Mouse (Mus musculus) embryonic facial prominence, embryonic 15.5 days (tissue): ENCODE measurements around the gene Ucp2. TPM values are rescaled to one million over a fixed set of nuclear protein-coding genes. Genes with fewer than 3 reads are reported as not detected.
A peak's percentile ranks its signal among the peaks of the same experiment; 100 is the strongest.

Source experiments
- ATAC-seq: fragments of 200-750 bp; cut with Nextera tagmentation; 2 replicates; pipeline ENCODE4 v1.8.0; 2017; ENCODE audit warnings: low read depth, moderate TSS enrichment; ENCODE audit not compliant: insufficient number of reproducible peaks, low FRiP score, low TSS enrichment
- H3K27ac ChIP-seq: fragments of 300-500 bp; sonication (generic); replicated peaks from 2 replicates; pipeline ENCODE4 v1.5.1; 2015; ENCODE audit warnings: mild to moderate bottlenecking, inconsistent platforms
- H3K27me3 ChIP-seq: fragments of 300-500 bp; sonication (generic); 2 replicates; pipeline ENCODE4 v1.6.1; 2015; ENCODE audit warnings: inconsistent platforms
- H3K36me3 ChIP-seq: fragments of 300-500 bp; sonication (generic); 2 replicates; pipeline ENCODE4 v1.6.1; 2015; ENCODE audit warnings: mild to moderate bottlenecking, inconsistent platforms
- H3K4me1 ChIP-seq: fragments of 300-500 bp; sonication (generic); 2 replicates; pipeline ENCODE4 v1.6.1; 2015; ENCODE audit warnings: inconsistent platforms
- H3K4me2 ChIP-seq: fragments of 300-500 bp; sonication (generic); replicated peaks from 2 replicates; pipeline ENCODE4 v1.6.1; 2015; ENCODE audit warnings: mild to moderate bottlenecking, inconsistent platforms
- H3K4me3 ChIP-seq: fragments of 300-500 bp; sonication (generic); replicated peaks from 2 replicates; pipeline ENCODE4 v1.5.1; 2015; ENCODE audit warnings: mild to moderate bottlenecking, inconsistent platforms
- H3K9ac ChIP-seq: fragments of 300-500 bp; sonication (generic); 2 replicates; pipeline ENCODE4 v1.6.1; 2015; ENCODE audit warnings: inconsistent platforms
- H3K9me3 ChIP-seq: fragments of 300-500 bp; sonication (generic); replicated peaks from 2 replicates; pipeline ENCODE4 v1.6.1; 2016; ENCODE audit warnings: inconsistent platforms
- WGBS: fragments of 180-500 bp; shearing (Covaris S2); methylation state at CpG from one replicate; pipeline ENCODE4 v1.1.7; 2015; 5-methylcytosine and 5-hydroxymethylcytosine counted together
- polyA plus RNA-seq: library from polyadenylated mRNA; unstranded; fragments of >200 nt; fragmentation: Nextera tagmentation; extraction: Ambion mirVana; gene quantifications from 2 replicates; pipeline ENCODE4 v1.2.1, GENCODE M21; 2015

The Ucp2 gene
- polyA plus RNA-seq, 1 experiment from 2014 or later: 228 TPM

DNA sequence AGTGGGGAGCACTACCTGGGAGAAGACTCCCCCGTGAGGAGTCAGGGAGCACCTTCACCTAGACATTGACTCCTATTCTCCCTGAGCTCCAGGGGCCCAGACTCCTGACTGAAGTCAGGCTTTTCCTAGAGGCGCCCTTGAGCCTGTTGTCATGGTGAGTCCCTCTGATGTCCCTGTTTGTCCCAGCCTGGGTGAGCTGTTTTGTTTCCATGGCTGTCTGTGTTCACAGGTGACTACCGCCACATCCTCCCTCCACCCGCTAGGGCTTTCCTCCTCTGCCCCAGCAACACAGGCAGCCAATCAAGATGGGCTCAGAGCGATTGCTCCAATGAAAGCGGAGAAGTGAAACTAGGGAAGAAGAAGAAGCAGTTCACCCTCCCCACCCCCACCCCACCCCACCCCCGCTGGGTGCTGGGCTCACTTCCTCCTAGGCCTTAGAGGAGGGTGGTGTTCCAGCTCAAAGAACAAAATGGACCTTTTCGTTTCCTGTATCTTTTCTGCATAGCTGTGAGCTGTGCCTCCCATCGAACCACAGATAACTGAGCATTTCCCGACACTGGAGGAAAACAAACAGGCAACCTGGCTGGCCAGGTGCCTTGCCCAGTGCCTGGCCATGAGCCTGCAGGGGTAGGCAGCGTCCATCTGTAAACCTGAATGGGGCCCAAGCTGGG, 2.6 kb downstream of the Ucp2 start:
- 0 out of 2 replicates have a peak, but pooled peaks cover 2% of the 10 kb centered on the region for H3K27me3 ChIP-seq
- WGBS: 29% methylated on average over 11 of the region's 11 CpGs
- H3K9me3 ChIP-seq: no peaks in the 10 kb centered on the region
- peaks cover 28% of the 10 kb centered on the region; the same call in 1 of the 2 replicates for H3K36me3 ChIP-seq
- peak overlapping the region; percentile 52 for H3K4me3 ChIP-seq
- H3K4me1 ChIP-seq: peaks cover 46% of the 10 kb centered on the region
- peak overlapping the region; percentile 56 for H3K27ac ChIP-seq
- peak overlapping the region; percentile 93 for H3K4me2 ChIP-seq
- peak overlapping the region; percentile 10; the same call in 1 of the 2 replicates for H3K9ac ChIP-seq
- ATAC-seq: no peak; the same call in 1 of the 2 replicates

- Histone ChIP-seq H3K9me3 (no peaks in the 10 kb centered on the region), H3K4me3 (peak overlapping the region; percentile 52; the same call in 1 of the 2 replicates), H3K36me3 (peaks cover 28% of the 10 kb centered on the region; the same call in 1 of the 2 replicates), H3K4me1 (peaks cover 46% of the 10 kb centered on the region), H3K27me3 (0 out of 2 replicates have a peak, but pooled peaks cover 2% of the 10 kb centered on the region), H3K27ac (peak overlapping the region; percentile 22; the same call in 1 of the 2 replicates), H3K4me2 (peak overlapping the region; percentile 93), H3K9ac (no peak overlapping the region)
- 62% methylated on average over 6 of the region's 6 CpGs for WGBS
- no peak for ATAC-seq
Measured at GRCm38 (mm10) chr7:100496371-100496770, 3.2 kb downstream of the Ucp2 start.

- no peak for ATAC-seq
- peak overlapping the region; percentile 93; the same call in 1 of the 2 replicates for H3K4me2 ChIP-seq
- no peak overlapping the region for H3K9ac ChIP-seq
- peaks cover 28% of the 10 kb centered on the region; the same call in 1 of the 2 replicates for H3K36me3 ChIP-seq
- peaks cover 46% of the 10 kb centered on the region for H3K4me1 ChIP-seq
- H3K27me3 ChIP-seq: 0 out of 2 replicates have a peak, but pooled peaks cover 2% of the 10 kb centered on the region
- no peaks in the 10 kb centered on the region for H3K9me3 ChIP-seq
- 95% methylated on average over 9 of the region's 9 CpGs for WGBS
- no peak overlapping the region for H3K4me3 ChIP-seq
- no peak overlapping the region for H3K27ac ChIP-seq
Measured at GRCm38 (mm10) chr7:100496791-100497190, 3.7 kb downstream of the Ucp2 start.

GRCm38 (mm10) chr7:100497402-100497801, 4.3 kb downstream of the Ucp2 start:
- Histone ChIP-seq H3K4me1 (peaks cover 45% of the 10 kb centered on the region), H3K27ac (no peak overlapping the region), H3K9ac (no peak overlapping the region), H3K9me3 (no peaks in the 10 kb centered on the region), H3K4me3 (no peak overlapping the region), H3K27me3 (0 out of 2 replicates have a peak, but pooled peaks cover 2% of the 10 kb centered on the region), H3K4me2 (no peak overlapping the region), H3K36me3 (peaks cover 28% of the 10 kb centered on the region; the same call in 1 of the 2 replicates)
- 68% methylated on average over 4 of the region's 4 CpGs for WGBS
- ATAC-seq: no peak

DNA sequence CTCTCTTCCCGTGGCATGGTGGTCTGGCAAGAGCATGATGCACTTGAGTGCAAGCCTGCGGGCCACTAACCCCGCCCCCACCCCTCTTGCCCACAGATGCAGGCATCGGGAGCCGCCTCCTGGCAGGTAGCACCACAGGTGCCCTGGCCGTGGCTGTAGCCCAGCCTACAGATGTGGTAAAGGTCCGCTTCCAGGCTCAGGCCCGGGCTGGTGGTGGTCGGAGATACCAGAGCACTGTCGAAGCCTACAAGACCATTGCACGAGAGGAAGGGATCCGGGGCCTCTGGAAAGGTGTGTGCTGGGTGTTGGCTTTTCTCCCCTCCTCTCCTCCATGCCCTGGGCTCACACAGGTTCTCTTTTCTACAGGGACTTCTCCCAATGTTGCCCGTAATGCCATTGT, 4.8 kb downstream of the Ucp2 start:
- H3K4me1 ChIP-seq: peaks cover 39% of the 10 kb centered on the region
- no peaks in the 10 kb centered on the region for H3K9me3 ChIP-seq
- H3K27me3 ChIP-seq: no peaks in the 10 kb centered on the region
- WGBS: 91% methylated on average over 13 of the region's 13 CpGs
- H3K4me3 ChIP-seq: no peak overlapping the region
- no peak overlapping the region for H3K9ac ChIP-seq
- ATAC-seq: no peak
- H3K4me2 ChIP-seq: no peak overlapping the region
- no peak overlapping the region for H3K27ac ChIP-seq
- peaks cover 28% of the 10 kb centered on the region; the same call in 1 of the 2 replicates for H3K36me3 ChIP-seq

DNA sequence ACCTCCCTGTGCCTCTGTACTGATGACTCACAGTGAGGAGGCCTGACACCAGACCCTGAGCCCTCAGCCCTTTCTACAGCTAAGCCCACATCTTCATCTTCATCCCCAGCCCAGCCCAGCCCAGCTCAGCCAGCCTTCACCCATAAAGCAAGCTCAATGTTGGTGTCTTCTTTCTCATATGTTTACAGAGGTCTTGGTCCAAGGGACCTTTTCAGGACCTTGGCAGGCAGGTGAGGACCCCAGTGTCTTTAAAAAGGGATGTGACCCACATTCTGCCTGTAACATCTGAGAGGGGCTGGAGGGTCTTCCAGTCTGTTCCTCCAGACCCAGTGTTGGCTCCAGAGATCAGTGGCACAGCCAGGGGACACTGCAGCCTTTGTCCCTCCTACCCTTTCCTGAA, 6.3 kb downstream of the Ucp2 start:
- no peak overlapping the region for H3K9ac ChIP-seq
- no peaks in the 10 kb centered on the region for H3K9me3 ChIP-seq
- H3K27ac ChIP-seq: no peak overlapping the region
- H3K27me3 ChIP-seq: no peaks in the 10 kb centered on the region
- H3K36me3 ChIP-seq: peaks cover 28% of the 10 kb centered on the region; the same call in 1 of the 2 replicates
- no peak for ATAC-seq
- peaks cover 24% of the 10 kb centered on the region for H3K4me1 ChIP-seq
- H3K4me2 ChIP-seq: no peak overlapping the region
- no peak overlapping the region for H3K4me3 ChIP-seq

- no peak for ATAC-seq
- Histone ChIP-seq H3K27ac (no peak overlapping the region), H3K4me1 (peaks cover 16% of the 10 kb centered on the region), H3K36me3 (peaks cover 28% of the 10 kb centered on the region; the same call in 1 of the 2 replicates), H3K27me3 (no peaks in the 10 kb centered on the region), H3K9ac (no peak overlapping the region), H3K4me2 (no peak overlapping the region), H3K9me3 (no peaks in the 10 kb centered on the region), H3K4me3 (no peak overlapping the region)
- WGBS: 71% methylated on average over 16 of the region's 16 CpGs
Measured at GRCm38 (mm10) chr7:100500276-100500977, 7.3 kb downstream of the Ucp2 start.

DNA sequence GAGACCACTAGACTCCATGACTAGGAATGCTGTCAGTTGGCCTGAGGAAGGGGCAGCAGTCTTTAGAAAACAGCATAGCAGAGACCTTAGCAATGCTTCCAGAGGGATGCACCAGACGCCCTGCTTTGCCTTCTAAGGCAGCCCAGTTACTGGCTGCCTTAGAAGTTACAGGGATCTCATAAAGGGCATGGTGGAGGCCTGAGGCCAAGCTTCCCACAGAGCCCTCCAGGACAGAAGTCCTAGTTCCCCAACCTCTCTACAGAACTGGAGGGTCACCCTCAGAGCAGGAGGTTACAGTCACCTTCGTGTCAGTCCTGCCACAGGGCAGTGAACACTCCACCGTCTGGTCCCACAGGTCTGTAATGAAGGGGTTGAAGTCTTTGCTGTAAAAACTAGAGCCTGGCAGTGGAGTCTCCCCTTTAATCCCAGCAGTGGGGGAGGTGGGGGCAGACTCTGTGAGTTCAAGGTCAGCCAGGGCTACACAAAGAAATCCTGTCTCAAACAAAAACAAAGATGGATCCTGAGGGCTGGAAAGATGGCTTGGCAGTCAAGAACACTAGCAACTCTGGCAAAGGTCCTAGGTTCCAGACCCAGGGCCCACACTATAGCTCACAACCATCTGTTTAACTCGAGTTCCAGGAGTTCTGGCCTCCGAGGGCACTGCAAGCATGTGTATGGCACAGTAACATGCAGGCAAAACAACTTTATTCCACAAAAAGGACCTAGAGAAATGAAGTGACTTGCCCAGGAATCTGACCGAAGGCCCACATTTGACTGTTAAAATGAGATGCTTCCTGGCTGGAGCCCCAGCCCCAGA, 8.1 kb downstream of the Ucp2 start:
- no peak for ATAC-seq
- Histone ChIP-seq H3K4me1 (peaks cover 8% of the 10 kb centered on the region), H3K36me3 (peaks cover 28% of the 10 kb centered on the region; the same call in 1 of the 2 replicates), H3K9me3 (no peaks in the 10 kb centered on the region), H3K4me3 (no peak overlapping the region), H3K9ac (no peak overlapping the region), H3K27ac (no peak overlapping the region), H3K27me3 (no peaks in the 10 kb centered on the region; the same call in 1 of the 2 replicates), H3K4me2 (no peak overlapping the region)
- whole genome bisulfite sequencing: 70% methylated on average over 6 of the region's 6 CpGs

DNA sequence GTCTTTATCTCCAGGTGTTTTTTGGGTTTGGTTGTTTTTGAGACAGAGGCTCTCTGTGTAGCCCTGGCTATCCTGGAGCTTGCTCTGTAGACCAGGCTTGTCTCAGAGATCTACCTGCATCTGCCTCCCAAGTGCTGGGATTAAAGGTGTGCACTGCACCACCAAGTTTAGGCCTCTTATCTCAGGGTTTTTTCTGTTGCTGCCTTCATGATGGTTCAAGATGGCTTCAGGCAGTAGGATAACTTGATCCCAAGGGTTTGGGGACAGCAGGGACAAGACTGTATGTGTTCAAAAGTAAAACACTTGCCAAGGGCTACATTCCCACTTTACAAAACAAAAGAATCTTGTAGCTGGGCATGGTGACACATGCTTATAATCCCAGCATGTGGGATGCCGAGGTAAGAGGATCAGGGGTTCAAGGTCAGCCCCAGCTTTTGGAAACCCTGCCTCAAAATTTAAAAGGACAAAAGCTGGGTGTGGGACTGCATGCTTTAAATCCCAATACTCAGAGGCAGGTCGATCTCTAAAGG, 8.8 kb downstream of the Ucp2 start:
- Histone ChIP-seq H3K27ac (no peak overlapping the region), H3K4me3 (no peak overlapping the region), H3K9me3 (no peaks in the 10 kb centered on the region), H3K36me3 (peaks cover 25% of the 10 kb centered on the region; the same call in 1 of the 2 replicates), H3K9ac (no peak overlapping the region), H3K4me1 (0 out of 2 replicates have a peak, but pooled peaks cover 1% of the 10 kb centered on the region), H3K4me2 (no peak overlapping the region), H3K27me3 (no peaks in the 10 kb centered on the region; the same call in 1 of the 2 replicates)
- no peak for ATAC-seq
- 53% methylated on average over 2 of the region's 2 CpGs for WGBS

- Histone ChIP-seq H3K9me3 (no peaks in the 10 kb centered on the region), H3K27me3 (no peaks in the 10 kb centered on the region; the same call in 1 of the 2 replicates), H3K4me1 (no peaks in the 10 kb centered on the region), H3K9ac (no peak overlapping the region), H3K4me3 (no peak overlapping the region), H3K27ac (no peak overlapping the region), H3K36me3 (peaks cover 21% of the 10 kb centered on the region; the same call in 1 of the 2 replicates), H3K4me2 (no peak overlapping the region)
- ATAC-seq: no peak
- WGBS: 72% methylated on average over 7 of the region's 7 CpGs
Measured at GRCm38 (mm10) chr7:100502374-100502922, 9.3 kb downstream of the Ucp2 start.
